In the genomic region with DNA sequence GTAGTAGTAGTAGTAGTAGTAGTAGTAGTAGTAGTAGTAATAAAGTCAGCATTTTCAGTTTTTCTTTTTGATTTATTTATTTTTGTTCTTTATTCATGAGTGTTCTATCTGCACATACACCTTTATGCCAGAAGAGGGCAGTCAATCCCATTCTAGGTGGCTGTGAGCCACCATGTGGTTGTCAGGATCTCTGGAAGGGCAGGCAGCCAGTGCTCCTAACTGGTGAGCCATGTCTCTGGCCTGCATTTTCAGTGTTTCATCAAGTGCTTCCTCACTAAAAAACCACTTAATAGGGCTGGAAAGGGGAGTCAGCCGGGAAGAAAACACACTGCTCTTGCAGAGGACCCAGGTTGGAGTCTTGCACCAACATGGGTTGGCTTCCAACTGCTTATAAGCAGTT, we compare ENCODE assay signal across 8 mouse cellular contexts. TPM values are rescaled to one million over a fixed set of nuclear protein-coding genes. Genes with fewer than 3 reads are reported as not detected.
DNase-seq lines count a peak whose midpoint lies in the region; ATAC-seq and TF ChIP-seq lines count a peak whose summit lies in the region.

No protein-coding gene starts in this region.

- TF ChIP-seq CTCF in ES-Bruce4 (IDR thresholded peaks at IDR 0.05; ENCODE audit: low read depth, low read length) = peak; percentile 72

- no peaks in the 10 kb centered on the region for H3K9me3 ChIP-seq in ES-Bruce4 (replicated peaks; ENCODE audit: control insufficient read depth, insufficient read depth, low read length, poor library complexity, severe bottlenecking)
- H3K9me3 ChIP-seq in hindbrain, embryonic 16.5 days (ENCODE audit: control insufficient read depth, low read length) = no peaks in the 10 kb centered on the region
- H3K9me3 ChIP-seq in liver, embryonic 11.5 days (ENCODE audit: control insufficient read depth, low read length) = no peaks in the 10 kb centered on the region

- H3K27me3 ChIP-seq in ES-Bruce4 (ENCODE audit: control insufficient read depth, insufficient read depth, low read length, poor library complexity, severe bottlenecking) = no peaks in the 10 kb centered on the region
- no peaks in the 10 kb centered on the region for H3K27me3 ChIP-seq in hindbrain, embryonic 16.5 days (replicated peaks; ENCODE audit: control insufficient read depth, insufficient read depth, low read length)
- no peaks in the 10 kb centered on the region for H3K27me3 ChIP-seq in liver, embryonic 11.5 days (replicated peaks; ENCODE audit: control insufficient read depth, insufficient read depth, low read length)

- peak; percentile 76 for DNase-seq in 416B (ENCODE audit: low read depth)
- DNase-seq in cerebellum, adult 18-20 months = peak; percentile 77 to 81
- DNase-seq in forelimb bud, embryonic 11.5 days (ENCODE audit: low read depth, low spot score) = peak; percentile 66
- DNase-seq in liver, embryonic 11.5 days (ENCODE audit: low spot score) = no peak
- DNase-seq in ovary, adult 18-20 months (ENCODE audit: low spot score) = peak; percentile 28
- DNase-seq in yolk sac, embryonic 10.5 days (ENCODE audit: low spot score) = no peak

- whole genome bisulfite sequencing in hindbrain, embryonic 16.5 days = 24% methylated on average over 1 of the region's 1 CpGs
- WGBS in liver, embryonic 11.5 days = 30% methylated on average over 1 of the region's 1 CpGs

- H3K9ac ChIP-seq in ES-Bruce4 (ENCODE audit: low read depth, poor library complexity, severe bottlenecking) = no peak overlapping the region
- H3K9ac ChIP-seq in hindbrain, embryonic 16.5 days (ENCODE audit: low read depth, low read length) = no peak overlapping the region
- no peak overlapping the region for H3K9ac ChIP-seq in liver, embryonic 11.5 days (ENCODE audit: low read depth, low read length)

- H3K36me3 ChIP-seq in ES-Bruce4 (ENCODE audit: control insufficient read depth, insufficient read depth, low read length, poor library complexity, severe bottlenecking) = no peaks in the 10 kb centered on the region
- H3K36me3 ChIP-seq in hindbrain, embryonic 16.5 days (ENCODE audit: control insufficient read depth, insufficient read depth, low read length) = peaks cover 6% of the 10 kb centered on the region
- 0 out of 2 replicates have a peak, but pooled peaks cover 2% of the 10 kb centered on the region for H3K36me3 ChIP-seq in liver, embryonic 11.5 days (ENCODE audit: control insufficient read depth, insufficient read depth, low read length)

- TF ChIP-seq EP300 in ES-Bruce4 (IDR thresholded peaks at IDR 0.05; ENCODE audit: insufficient read depth, low read depth, low read length) = no peak

- no peak overlapping the region for H3K27ac ChIP-seq in ES-Bruce4 (ENCODE audit: insufficient read depth, low read length)
- peak overlapping the region; percentile 42 for H3K27ac ChIP-seq in hindbrain, embryonic 16.5 days (ENCODE audit: low read depth, low read length)
- H3K27ac ChIP-seq in liver, embryonic 11.5 days (ENCODE audit: low read depth, low read length) = peak overlapping the region; percentile 61

- no peak overlapping the region for H3K4me3 ChIP-seq in ES-Bruce4 (ENCODE audit: low read depth, low read length)
- no peak overlapping the region for H3K4me3 ChIP-seq in hindbrain, embryonic 16.5 days (ENCODE audit: low read length)
- no peak overlapping the region for H3K4me3 ChIP-seq in liver, embryonic 11.5 days (ENCODE audit: low read depth, low read length)

- H3K4me1 ChIP-seq in ES-Bruce4 (ENCODE audit: control insufficient read depth, insufficient read depth, low read length) = peaks cover 17% of the 10 kb centered on the region
- H3K4me1 ChIP-seq in hindbrain, embryonic 16.5 days (ENCODE audit: control insufficient read depth, insufficient read depth, low read depth, low read length) = peaks cover 2% of the 10 kb centered on the region; the same call in 1 of the 2 replicates
- no peaks in the 10 kb centered on the region for H3K4me1 ChIP-seq in liver, embryonic 11.5 days (replicated peaks; ENCODE audit: control insufficient read depth, insufficient read depth, low read length)

- no peak; the same call in 1 of the 2 replicates for ATAC-seq in hindbrain, embryonic 16.5 days
- ATAC-seq in liver, embryonic 11.5 days (replicated peaks; ENCODE audit: low FRiP score) = no peak

- TF ChIP-seq POLR2A in ES-Bruce4 (IDR thresholded peaks at IDR 0.05; ENCODE audit: insufficient read depth, low read length) = no peak

- no peak overlapping the region for H3K4me2 ChIP-seq in hindbrain, embryonic 16.5 days (ENCODE audit: low read length)
- no peak overlapping the region for H3K4me2 ChIP-seq in liver, embryonic 11.5 days

RNA-seq across cellular contexts. Expression of a gene that starts 10.9 kb away (rescaled TPM):
- 91.4 and 95.8 TPM in 2 replicates for polyA plus RNA-seq in ES-Bruce4 (2011; ENCODE audit: insufficient read depth, insufficient read length, low read depth, missing spikeins)
- polyA plus RNA-seq in hindbrain, embryonic 16.5 days (2015; fragmentation: Nextera tagmentation; extraction: Ambion mirVana) = 211 and 247 TPM in 2 replicates
- polyA plus RNA-seq in liver, embryonic 11.5 days (2014; fragmentation: Nextera tagmentation; extraction: Ambion mirVana) = 42.6 and 50.5 TPM in 2 replicates

RNA-seq across cellular contexts. Expression of a gene that starts 11.0 kb away (rescaled TPM):
- 6.0 and 7.3 TPM in 2 replicates for polyA plus RNA-seq in ES-Bruce4 (2011; ENCODE audit: insufficient read depth, insufficient read length, low read depth, missing spikeins)
- polyA plus RNA-seq in hindbrain, embryonic 16.5 days (2015; fragmentation: Nextera tagmentation; extraction: Ambion mirVana) = 9.9 and 10.5 TPM in 2 replicates
- 24.7 and 26.2 TPM in 2 replicates for polyA plus RNA-seq in liver, embryonic 11.5 days (2014; fragmentation: Nextera tagmentation; extraction: Ambion mirVana)

RNA-seq across cellular contexts. Expression of a gene that starts 36.8 kb away (rescaled TPM):
- polyA plus RNA-seq in ES-Bruce4 (2011; ENCODE audit: insufficient read depth, insufficient read length, low read depth, missing spikeins) = 24.5 and 25.5 TPM in 2 replicates
- polyA plus RNA-seq in hindbrain, embryonic 16.5 days (2015; fragmentation: Nextera tagmentation; extraction: Ambion mirVana) = 32.0 and 40.0 TPM in 2 replicates
- 36.6 and 40.7 TPM in 2 replicates for polyA plus RNA-seq in liver, embryonic 11.5 days (2014; fragmentation: Nextera tagmentation; extraction: Ambion mirVana)

Comparison
In these comparisons a context has a peak if more than half of its experiments do, and no peak if none do; other contexts are left out.
1. DNase-seq: peak in 416B (single experiment), cerebellum, adult 18-20 months (2 of 2), forelimb bud, embryonic 11.5 days (single experiment) and ovary, adult 18-20 months (single experiment); none in liver, embryonic 11.5 days (single experiment) and yolk sac, embryonic 10.5 days (single experiment).